Mouse (Mus musculus): ENCODE results near the gene Noc4l.

DNA sequence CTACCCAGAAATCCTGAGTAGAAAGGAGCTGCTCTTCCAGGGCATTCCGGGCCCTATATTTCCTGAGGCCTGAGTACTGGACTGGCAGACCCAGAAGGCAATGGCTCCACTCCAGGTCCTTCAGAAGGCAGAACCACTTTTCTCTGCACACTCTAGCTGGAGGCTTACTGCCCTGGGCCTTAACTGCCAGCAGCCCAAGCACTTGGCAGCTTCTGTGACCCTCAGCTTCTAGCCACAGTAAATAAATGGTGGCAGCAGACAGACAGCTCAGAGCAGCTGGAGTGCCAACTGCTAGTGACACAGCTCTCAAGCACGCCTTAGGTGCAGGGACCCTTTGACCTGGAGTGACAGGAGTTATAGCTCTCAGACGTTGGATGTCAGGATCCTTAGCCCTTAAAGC is 45.5 kb downstream of the Noc4l start:
- no peak for TF ChIP-seq POLR2A (IDR thresholded peaks at IDR 0.05; ENCODE audit: low read depth, low read length)
- no peak for TF ChIP-seq CTCF (IDR thresholded peaks at IDR 0.05; ENCODE audit: borderline replicate concordance, insufficient read depth, low read length)

Measured in embryonic fibroblast, embryonic 13.5 days (primary cell).